Mouse (Mus musculus) MEL-GATA-1-ER (cell line): Measurements from ENCODE around the gene Mrps33.

Experiments used
- DNase-seq: peaks from one replicate; pipeline ENCODE4 v3.0.0-alpha.2; 2012; ENCODE audit warnings: low read depth; ENCODE audit errors: extremely low read depth

The Mrps33 gene

GRCm38 (mm10) chr6:39810612-39811116 lies at the start of gene Mrps33:
Gene Mrps33, minus strand, starts transcription at chr6:39810988.
- peak; percentile 89 for DNase-seq

- no peak for DNase-seq
These were observed 38.9 kb upstream of the Mrps33 start for GRCm38 (mm10) chr6:39849667-39850066.

GRCm38 (mm10) chr6:39848766-39849165 lies 38.0 kb upstream of the Mrps33 start:
- DNase-seq, result no peak

GRCm38 (mm10) chr6:39847538-39847937 lies 36.8 kb upstream of the Mrps33 start:
- no peak for DNase-seq

GRCm38 (mm10) chr6:39843698-39844342 lies 33.0 kb upstream of the Mrps33 start:
- no peak for DNase-seq

GRCm38 (mm10) chr6:39828736-39829135 lies 17.9 kb upstream of the Mrps33 start:
- no peak for DNase-seq

GRCm38 (mm10) chr6:39821241-39821640 lies 10.5 kb upstream of the Mrps33 start:
- no peak for DNase-seq

- no peak for DNase-seq
These were observed 8.1 kb upstream of the Mrps33 start for GRCm38 (mm10) chr6:39818922-39819321.

GRCm38 (mm10) chr6:39808511-39808910 lies 2.3 kb downstream of the Mrps33 start:
- DNase-seq, result no peak

- no peak for DNase-seq
These were observed 3.7 kb downstream of the Mrps33 start for GRCm38 (mm10) chr6:39807050-39807560.

GRCm38 (mm10) chr6:39806336-39806735 lies 4.5 kb downstream of the Mrps33 start:
- no peak for DNase-seq

- no peak for DNase-seq
These were observed 4.9 kb downstream of the Mrps33 start for GRCm38 (mm10) chr6:39805916-39806315.

- no peak for DNase-seq
These were observed 9.8 kb downstream of the Mrps33 start for GRCm38 (mm10) chr6:39800977-39801376.

- DNase-seq, result no peak
These were observed 13.7 kb downstream of the Mrps33 start for GRCm38 (mm10) chr6:39797076-39797475.

- DNase-seq, result no peak
These were observed 14.6 kb downstream of the Mrps33 start for GRCm38 (mm10) chr6:39796150-39796549.

GRCm38 (mm10) chr6:39791806-39792205 lies 19.0 kb downstream of the Mrps33 start:
- DNase-seq, result no peak

- no peak for DNase-seq
These were observed 22.4 kb downstream of the Mrps33 start for GRCm38 (mm10) chr6:39788408-39788807.

GRCm38 (mm10) chr6:39787783-39788182 lies 23.0 kb downstream of the Mrps33 start:
- DNase-seq, result no peak

- DNase-seq, result no peak
These were observed 24.8 kb downstream of the Mrps33 start for GRCm38 (mm10) chr6:39785944-39786343.

- no peak for DNase-seq
These were observed 27.3 kb downstream of the Mrps33 start for GRCm38 (mm10) chr6:39783521-39783920.

- DNase-seq, result peak; percentile 34
These were observed 28.2 kb downstream of the Mrps33 start for GRCm38 (mm10) chr6:39782618-39783017.

GRCm38 (mm10) chr6:39781766-39782530 lies 28.8 kb downstream of the Mrps33 start:
- DNase-seq, result no peak
